Mouse (Mus musculus) intestine, embryonic 14.5 days (tissue): ENCODE measurements around the gene Srgap3. TPM values are rescaled to one million over a fixed set of nuclear protein-coding genes. Genes with fewer than 3 reads are reported as not detected.

Experiments used
- ATAC-seq: fragments of 200-750 bp; cut with Nextera tagmentation; replicated peaks from 2 replicates; pipeline ENCODE4 v1.8.0; 2017; ENCODE audit warnings: low read depth, moderate number of reproducible peaks, moderate TSS enrichment, moderate library complexity; ENCODE audit not compliant: low FRiP score, low TSS enrichment
- DNase-seq: peaks from one replicate; pipeline ENCODE4 v3.0.0-alpha.2; 2018; ENCODE audit warnings: low spot score
- H3K27ac ChIP-seq: fragments of 300-500 bp; sonication (generic); 2 replicates; pipeline ENCODE4 v1.5.1; 2014; ENCODE audit warnings: low read depth, mild to moderate bottlenecking, control low read depth
- H3K27me3 ChIP-seq: fragments of 300-500 bp; sonication (generic); replicated peaks from 2 replicates; pipeline ENCODE4 v1.6.1; 2014; ENCODE audit warnings: low read length, control low read depth; ENCODE audit not compliant: control insufficient read depth, insufficient read depth
- H3K36me3 ChIP-seq: fragments of 300-500 bp; sonication (generic); 2 replicates; pipeline ENCODE4 v1.6.1; 2014; ENCODE audit warnings: low read length, control low read depth; ENCODE audit not compliant: control insufficient read depth, insufficient read depth
- H3K4me1 ChIP-seq: fragments of 300-500 bp; sonication (generic); replicated peaks from 2 replicates; pipeline ENCODE4 v1.6.1; 2014; ENCODE audit warnings: low read length, control low read depth, mixed read lengths; ENCODE audit not compliant: control insufficient read depth, insufficient read depth
- H3K4me2 ChIP-seq: fragments of 300-500 bp; sonication (generic); 2 replicates; pipeline ENCODE4 v1.6.1; 2014; ENCODE audit warnings: low read length
- H3K4me3 ChIP-seq: fragments of 300-500 bp; sonication (generic); 2 replicates; pipeline ENCODE4 v1.5.1; 2014; ENCODE audit warnings: low read depth, low read length, control low read depth, mixed read lengths
- H3K9ac ChIP-seq: fragments of 300-500 bp; sonication (generic); 2 replicates; pipeline ENCODE4 v1.6.1; 2014; ENCODE audit warnings: mild to moderate bottlenecking, low read length
- H3K9me3 ChIP-seq: fragments of 300-500 bp; sonication (generic); 2 replicates; pipeline ENCODE4 v1.6.1; 2016; ENCODE audit warnings: low read length, control low read depth; ENCODE audit not compliant: control insufficient read depth
- WGBS: fragments of 180-500 bp; shearing (Covaris S2); extraction: QIAGEN DNeasy Blood & Tissue Kit; methylation state at CpG from one replicate; pipeline ENCODE4 v1.1.7; 2014; 5-methylcytosine and 5-hydroxymethylcytosine counted together
- polyA plus RNA-seq: library from polyadenylated mRNA; unstranded; fragments of >200 nt; fragmentation: Nextera tagmentation; extraction: Ambion mirVana; gene quantifications from 2 replicates; pipeline ENCODE4 v1.2.1, GENCODE M21; 2014

Srgap3 gene
- polyA plus RNA-seq, 1 experiment from 2014 or later = 6.8 TPM

DNA sequence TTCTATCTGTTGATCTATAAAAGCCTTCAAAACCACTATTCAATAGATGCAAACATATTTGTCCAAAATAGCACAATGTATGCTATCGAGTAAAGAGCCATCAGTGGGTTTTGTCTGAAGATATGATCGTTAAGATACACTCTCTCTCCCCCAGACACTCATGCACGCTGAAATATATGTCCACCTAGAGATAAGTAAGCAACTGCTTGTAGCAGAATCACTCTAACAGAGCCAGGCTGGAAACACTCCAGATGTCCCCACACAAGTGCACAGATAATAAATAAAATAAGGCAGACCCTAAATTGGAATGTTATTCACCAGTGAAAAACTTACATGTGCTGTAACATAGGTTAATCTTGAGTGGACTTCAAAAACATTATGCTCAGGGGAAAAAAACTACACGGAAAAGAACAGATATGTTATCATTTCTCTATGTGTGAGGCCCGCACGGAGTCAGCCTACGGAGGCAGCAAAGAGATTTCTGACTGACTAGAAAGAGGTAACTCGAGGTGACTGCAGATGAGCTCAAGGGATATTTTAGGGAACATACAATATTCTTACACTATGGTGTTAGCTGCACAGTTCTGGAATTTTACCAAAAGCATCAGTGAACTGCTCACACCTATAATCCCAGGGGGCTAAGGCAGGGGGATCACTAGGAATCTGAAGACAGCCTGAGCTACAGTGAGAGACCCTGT is 39.0 kb downstream of the Srgap3 start:
- H3K9ac ChIP-seq = no peak overlapping the region

DNA sequence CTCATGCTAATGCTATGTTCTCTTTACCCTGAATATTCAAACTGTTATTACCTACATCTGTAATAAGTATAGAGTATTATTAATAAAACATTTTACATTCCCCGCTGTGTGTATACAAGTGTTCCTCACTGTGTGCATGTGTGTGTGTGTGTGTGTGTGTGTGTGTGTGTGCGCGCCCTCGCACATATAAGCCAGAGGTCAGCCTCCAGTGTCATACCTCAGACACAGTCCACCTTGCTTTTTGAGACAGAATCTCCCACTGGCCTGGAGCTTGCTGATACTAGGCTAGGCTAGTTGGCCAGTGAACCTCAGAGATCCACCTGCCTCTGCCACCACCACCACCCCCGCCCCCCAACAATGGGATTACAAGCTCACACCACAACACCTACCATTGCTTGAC is 43.3 kb downstream of the Srgap3 start:
- Histone ChIP-seq H3K9ac (no peak overlapping the region), H3K27ac (no peak overlapping the region), H3K27me3 (no peaks in the 10 kb centered on the region), H3K9me3 (no peaks in the 10 kb centered on the region), H3K4me1 (peaks cover 12% of the 10 kb centered on the region), H3K36me3 (no peaks in the 10 kb centered on the region), H3K4me2 (no peak overlapping the region), H3K4me3 (no peak overlapping the region)
- WGBS = 95% methylated on average over 5 of the region's 5 CpGs
- no peak for DNase-seq
- 0 out of 2 replicates have a peak, but pooled peaks have one; percentile 35 for ATAC-seq

More for the DNA sequence above, 39.0 kb downstream of the Srgap3 start:
- Histone ChIP-seq H3K9me3 (no peaks in the 10 kb centered on the region), H3K4me3 (no peak overlapping the region), H3K4me1 (peaks cover 4% of the 10 kb centered on the region; the same call in 1 of the 2 replicates), H3K27me3 (no peaks in the 10 kb centered on the region), H3K4me2 (no peak overlapping the region), H3K36me3 (no peaks in the 10 kb centered on the region), H3K27ac (no peak overlapping the region)
- DNase-seq (no peak), ATAC-seq (no peak)
- 70% methylated on average over 8 of the region's 8 CpGs for WGBS

GRCm38 (mm10) chr6:112903226-112903625 is 43.8 kb downstream of the Srgap3 start:
- Histone ChIP-seq H3K27me3 (no peaks in the 10 kb centered on the region), H3K9me3 (no peaks in the 10 kb centered on the region), H3K36me3 (no peaks in the 10 kb centered on the region), H3K4me3 (no peak overlapping the region), H3K4me2 (peak overlapping the region; percentile 6; the same call in 1 of the 2 replicates), H3K9ac (no peak overlapping the region), H3K27ac (peak overlapping the region; percentile 27; the same call in 1 of the 2 replicates), H3K4me1 (peaks cover 12% of the 10 kb centered on the region)
- DNase-seq (no peak), ATAC-seq (peak; percentile 28; the same call in 1 of the 2 replicates)
- WGBS = 13% methylated on average over 7 of the region's 7 CpGs

GRCm38 (mm10) chr6:112902791-112903190 is 44.3 kb downstream of the Srgap3 start:
- H3K4me3 ChIP-seq = no peak overlapping the region
- H3K27me3 ChIP-seq = no peaks in the 10 kb centered on the region
- no peak overlapping the region; the same call in 1 of the 2 replicates for H3K27ac ChIP-seq
- no peak for ATAC-seq
- H3K4me1 ChIP-seq = peaks cover 12% of the 10 kb centered on the region
- no peaks in the 10 kb centered on the region for H3K36me3 ChIP-seq
- 16% methylated on average over 4 of the region's 4 CpGs for WGBS
- H3K9me3 ChIP-seq = no peaks in the 10 kb centered on the region
- DNase-seq = no peak
- 0 out of 2 replicates have a peak overlapping the region, but pooled peaks have one; percentile 6 for H3K4me2 ChIP-seq
- H3K9ac ChIP-seq = no peak overlapping the region

GRCm38 (mm10) chr6:112900306-112900705 is 46.8 kb downstream of the Srgap3 start:
- DNase-seq = no peak

GRCm38 (mm10) chr6:112899711-112900110 is 47.4 kb downstream of the Srgap3 start:
- ATAC-seq = no peak
- 45% methylated on average over 1 of the region's 1 CpGs for WGBS
- peaks cover 12% of the 10 kb centered on the region for H3K4me1 ChIP-seq
- no peak for DNase-seq
- no peak overlapping the region for H3K9ac ChIP-seq
- H3K4me3 ChIP-seq = no peak overlapping the region
- H3K36me3 ChIP-seq = no peaks in the 10 kb centered on the region
- H3K4me2 ChIP-seq = no peak overlapping the region
- H3K27me3 ChIP-seq = no peaks in the 10 kb centered on the region
- no peak overlapping the region for H3K27ac ChIP-seq
- no peaks in the 10 kb centered on the region for H3K9me3 ChIP-seq

More at GRCm38 (mm10) chr6:112900306-112900705, 46.8 kb downstream of the Srgap3 start:
- Histone ChIP-seq H3K9me3 (no peaks in the 10 kb centered on the region), H3K9ac (no peak overlapping the region), H3K4me2 (no peak overlapping the region), H3K36me3 (no peaks in the 10 kb centered on the region), H3K27me3 (no peaks in the 10 kb centered on the region), H3K4me3 (no peak overlapping the region), H3K4me1 (peaks cover 12% of the 10 kb centered on the region), H3K27ac (no peak overlapping the region)
- WGBS = 91% methylated on average over 6 of the region's 6 CpGs
- ATAC-seq = no peak

DNA sequence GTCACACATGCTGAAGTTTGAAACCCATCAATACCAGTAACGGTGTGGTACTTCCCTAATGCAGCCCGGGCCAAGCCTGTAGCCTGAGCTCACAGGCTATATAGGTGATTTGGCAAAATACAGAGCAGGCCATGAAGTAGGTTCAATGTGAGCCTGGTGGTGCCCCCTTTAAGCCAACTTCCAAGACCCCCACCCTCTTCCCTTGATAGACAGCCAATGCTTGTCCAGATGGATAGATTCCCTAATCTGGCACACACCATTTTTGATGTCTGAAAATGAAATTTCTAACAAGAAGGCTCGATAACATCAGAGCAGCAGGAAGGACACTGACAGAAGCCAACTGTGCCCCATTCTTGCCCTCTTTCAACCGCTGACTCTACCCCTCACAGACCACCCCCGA is 47.8 kb downstream of the Srgap3 start:
- Histone ChIP-seq H3K9ac (no peak overlapping the region), H3K27me3 (no peaks in the 10 kb centered on the region), H3K4me2 (no peak overlapping the region), H3K36me3 (no peaks in the 10 kb centered on the region), H3K4me3 (no peak overlapping the region), H3K9me3 (no peaks in the 10 kb centered on the region), H3K27ac (no peak overlapping the region), H3K4me1 (peaks cover 12% of the 10 kb centered on the region)
- DNase-seq (no peak), ATAC-seq (no peak)
- 75% methylated on average over 5 of the region's 5 CpGs for WGBS

GRCm38 (mm10) chr6:112898435-112898834 is 48.6 kb downstream of the Srgap3 start:
- WGBS = 69% methylated on average over 4 of the region's 4 CpGs
- Histone ChIP-seq H3K27ac (no peak overlapping the region), H3K4me2 (no peak overlapping the region), H3K36me3 (no peaks in the 10 kb centered on the region), H3K4me3 (no peak overlapping the region), H3K4me1 (peaks cover 12% of the 10 kb centered on the region), H3K9ac (no peak overlapping the region), H3K9me3 (no peaks in the 10 kb centered on the region), H3K27me3 (no peaks in the 10 kb centered on the region)
- ATAC-seq (no peak), DNase-seq (no peak)

GRCm38 (mm10) chr6:112896372-112896771 is 50.7 kb downstream of the Srgap3 start:
- Histone ChIP-seq H3K4me1 (no peaks in the 10 kb centered on the region), H3K4me2 (no peak overlapping the region), H3K9me3 (no peaks in the 10 kb centered on the region), H3K36me3 (no peaks in the 10 kb centered on the region), H3K9ac (no peak overlapping the region), H3K4me3 (no peak overlapping the region), H3K27ac (no peak overlapping the region), H3K27me3 (no peaks in the 10 kb centered on the region)
- ATAC-seq = no peak
- WGBS = 77% methylated on average over 11 of the region's 11 CpGs
- DNase-seq = no peak
